Mouse (Mus musculus): ENCODE data around the gene Pcolce. TPM values are rescaled to one million over a fixed set of nuclear protein-coding genes. Genes with fewer than 3 reads are reported as not detected.
A peak's percentile ranks its signal among the peaks of the same experiment; 100 is the strongest.

Pcolce gene
- polyA plus RNA-seq, 1 experiment, result 0.22 TPM

- H3K4me1 ChIP-seq (ENCODE audit: control insufficient read depth), result peaks cover 11% of the 10 kb centered on the region
- peaks cover 14% of the 10 kb centered on the region for H3K9me3 ChIP-seq (ENCODE audit: control insufficient read depth, low read length)
- H3K4me3 ChIP-seq (replicated peaks), result no peak overlapping the region
- TF ChIP-seq TAL1 (IDR thresholded peaks at IDR 0.05; ENCODE audit: low read length), result no peak
- TF ChIP-seq GATA1 (IDR thresholded peaks at IDR 0.05; ENCODE audit: low read length), result no peak
- peaks cover 2% of the 10 kb centered on the region; the same call in 1 of the 2 replicates for H3K27me3 ChIP-seq (ENCODE audit: control insufficient read depth)
- H3K36me3 ChIP-seq (ENCODE audit: control insufficient read depth), result peaks cover 77% of the 10 kb centered on the region
These were observed 28.6 kb downstream of the Pcolce start for GRCm38 (mm10) chr5:137584976-137585375.

GRCm38 (mm10) chr5:137583670-137584169 lies 29.9 kb downstream of the Pcolce start:
- Histone ChIP-seq H3K4me3 (replicated peaks) (no peak overlapping the region), H3K36me3 (ENCODE audit: control insufficient read depth) (peaks cover 90% of the 10 kb centered on the region), H3K9me3 (ENCODE audit: control insufficient read depth, low read length) (peaks cover 14% of the 10 kb centered on the region), H3K27me3 (ENCODE audit: control insufficient read depth) (peaks cover 2% of the 10 kb centered on the region; the same call in 1 of the 2 replicates), H3K4me1 (ENCODE audit: control insufficient read depth) (peaks cover 23% of the 10 kb centered on the region)
- TF ChIP-seq TAL1 (IDR thresholded peaks at IDR 0.05; ENCODE audit: low read length) (no peak), GATA1 (IDR thresholded peaks at IDR 0.05; ENCODE audit: low read length) (no peak)

DNA sequence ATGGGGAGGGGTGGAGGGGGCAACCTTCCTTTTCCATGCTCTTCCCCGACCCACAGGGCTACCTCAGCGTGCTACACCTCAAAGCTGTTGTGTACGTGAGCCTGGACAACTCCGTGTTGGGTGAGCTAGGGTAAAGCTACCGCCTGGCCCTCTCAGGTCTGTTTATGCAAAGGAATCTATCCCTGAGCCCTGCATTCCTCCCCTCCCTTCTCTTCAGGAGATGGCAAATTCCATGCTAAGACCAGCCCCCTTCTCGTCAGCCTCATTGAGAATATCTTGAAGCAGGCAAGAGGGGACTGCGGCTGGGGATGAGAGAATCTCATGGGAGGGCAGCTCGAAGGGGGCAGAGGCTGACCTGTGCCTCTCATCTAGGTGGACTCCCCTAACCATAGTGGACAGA lies 30.9 kb downstream of the Pcolce start:
- Histone ChIP-seq H3K27me3 (ENCODE audit: control insufficient read depth) (peaks cover 2% of the 10 kb centered on the region; the same call in 1 of the 2 replicates), H3K4me1 (ENCODE audit: control insufficient read depth) (peaks cover 26% of the 10 kb centered on the region), H3K36me3 (ENCODE audit: control insufficient read depth) (peaks cover 96% of the 10 kb centered on the region), H3K4me3 (replicated peaks) (no peak overlapping the region), H3K9me3 (ENCODE audit: control insufficient read depth, low read length) (peaks cover 13% of the 10 kb centered on the region)
- TF ChIP-seq TAL1 (IDR thresholded peaks at IDR 0.05; ENCODE audit: low read length), result no peak
- TF ChIP-seq GATA1 (IDR thresholded peaks at IDR 0.05; ENCODE audit: low read length), result no peak

DNA sequence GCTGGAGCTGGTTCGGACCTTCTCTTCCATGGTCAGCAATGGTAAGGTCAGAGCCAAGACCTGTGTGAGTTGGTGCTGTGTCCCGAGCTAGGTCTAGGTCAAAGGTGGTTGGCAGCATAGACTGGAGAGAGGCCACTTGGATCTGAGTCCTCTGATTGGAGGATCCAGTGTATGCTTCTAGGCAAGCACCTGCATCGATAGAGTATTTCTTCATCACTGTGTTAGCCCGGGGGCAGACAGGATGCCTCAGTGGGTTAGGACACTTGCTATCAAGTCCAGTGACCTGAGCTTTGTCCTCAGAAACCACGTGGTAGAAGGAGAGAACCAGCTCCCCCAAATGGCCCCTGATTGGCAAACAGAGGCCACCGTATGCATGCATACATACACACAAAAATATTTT lies 33.3 kb downstream of the Pcolce start:
- peaks cover 26% of the 10 kb centered on the region for H3K4me1 ChIP-seq (ENCODE audit: control insufficient read depth)
- no peaks in the 10 kb centered on the region for H3K9me3 ChIP-seq (ENCODE audit: control insufficient read depth, low read length)
- H3K27me3 ChIP-seq (ENCODE audit: control insufficient read depth), result peaks cover 2% of the 10 kb centered on the region; the same call in 1 of the 2 replicates
- peaks cover 93% of the 10 kb centered on the region for H3K36me3 ChIP-seq (ENCODE audit: control insufficient read depth)
- H3K4me3 ChIP-seq (replicated peaks), result no peak overlapping the region
- TF ChIP-seq TAL1 (IDR thresholded peaks at IDR 0.05; ENCODE audit: low read length) (no peak), GATA1 (IDR thresholded peaks at IDR 0.05; ENCODE audit: low read length) (no peak)

GRCm38 (mm10) chr5:137574470-137574901 lies 39.1 kb downstream of the Pcolce start:
- H3K4me3 ChIP-seq (replicated peaks), result peak overlapping the region; percentile 15
- TF ChIP-seq GATA1 (IDR thresholded peaks at IDR 0.05; ENCODE audit: low read length), result no peak
- no peak for TF ChIP-seq TAL1 (IDR thresholded peaks at IDR 0.05; ENCODE audit: low read length)
- H3K27me3 ChIP-seq (ENCODE audit: control insufficient read depth), result no peaks in the 10 kb centered on the region; the same call in 1 of the 2 replicates
- peaks cover 79% of the 10 kb centered on the region for H3K36me3 ChIP-seq (ENCODE audit: control insufficient read depth)
- H3K4me1 ChIP-seq (ENCODE audit: control insufficient read depth), result peaks cover 63% of the 10 kb centered on the region
- no peaks in the 10 kb centered on the region for H3K9me3 ChIP-seq (ENCODE audit: control insufficient read depth, low read length)

DNA sequence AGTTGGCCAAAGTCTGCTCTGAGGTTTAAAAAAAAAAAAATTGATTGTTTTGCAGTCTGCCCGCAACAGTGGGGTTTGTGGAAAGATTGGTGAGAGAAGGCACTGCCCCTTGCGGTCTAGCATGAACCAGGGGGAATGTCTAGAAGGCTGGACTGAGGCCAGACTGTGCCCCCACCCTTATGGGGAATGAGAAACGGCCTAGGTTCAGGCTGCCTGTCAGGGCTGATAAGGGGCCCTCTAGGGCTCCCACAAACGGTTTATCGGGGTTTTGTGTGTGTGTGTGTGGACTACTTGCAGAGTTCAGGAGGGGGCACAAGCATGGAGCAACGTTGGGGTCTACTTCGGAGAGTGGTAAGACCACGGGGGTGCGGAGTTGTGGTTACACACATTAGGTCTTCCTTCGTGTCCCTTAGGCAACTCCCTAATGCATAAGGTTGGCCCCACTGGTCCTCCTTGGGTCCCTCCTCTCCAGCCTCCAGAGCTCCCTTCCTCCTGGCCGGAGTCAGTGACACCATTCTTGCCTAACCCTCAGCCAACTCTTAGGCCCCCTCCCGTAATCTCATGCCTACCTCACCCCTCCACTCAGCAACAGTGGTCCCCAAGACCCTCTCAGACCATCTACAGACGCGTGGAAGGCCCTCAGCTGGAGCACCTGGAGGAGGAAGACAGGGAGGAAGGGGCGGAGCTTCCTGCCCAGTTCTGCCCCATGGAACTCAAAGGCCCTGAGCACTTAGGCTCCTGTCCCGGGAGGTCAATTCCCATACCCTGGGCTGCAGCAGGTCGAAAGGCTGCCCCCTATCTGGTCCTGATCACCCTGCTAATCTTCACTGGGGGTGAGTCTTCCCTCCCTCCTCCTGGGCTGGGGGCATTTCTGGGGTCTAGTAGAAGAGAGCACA lies 42.6 kb downstream of the Pcolce start:
- Histone ChIP-seq H3K9me3 (ENCODE audit: control insufficient read depth, low read length) (no peaks in the 10 kb centered on the region; the same call in 1 of the 2 replicates), H3K36me3 (ENCODE audit: control insufficient read depth) (peaks cover 46% of the 10 kb centered on the region), H3K4me1 (ENCODE audit: control insufficient read depth) (peaks cover 74% of the 10 kb centered on the region), H3K4me3 (replicated peaks) (peak overlapping the region; percentile 91), H3K27me3 (ENCODE audit: control insufficient read depth) (no peaks in the 10 kb centered on the region; the same call in 1 of the 2 replicates)
- TF ChIP-seq GATA1 (IDR thresholded peaks at IDR 0.05; ENCODE audit: low read length), result peak; percentile 79
- TF ChIP-seq TAL1 (IDR thresholded peaks at IDR 0.05; ENCODE audit: low read length), result peak; percentile 44; the same call in 2 of the 3 replicates

GRCm38 (mm10) chr5:137570181-137570580 lies 43.4 kb downstream of the Pcolce start:
- Histone ChIP-seq H3K4me3 (replicated peaks) (peak overlapping the region; percentile 91), H3K36me3 (ENCODE audit: control insufficient read depth) (peaks cover 38% of the 10 kb centered on the region), H3K4me1 (ENCODE audit: control insufficient read depth) (peaks cover 74% of the 10 kb centered on the region), H3K9me3 (ENCODE audit: control insufficient read depth, low read length) (no peaks in the 10 kb centered on the region; the same call in 1 of the 2 replicates), H3K27me3 (ENCODE audit: control insufficient read depth) (no peaks in the 10 kb centered on the region; the same call in 1 of the 2 replicates)
- TF ChIP-seq GATA1 (IDR thresholded peaks at IDR 0.05; ENCODE audit: low read length), result no peak
- TF ChIP-seq TAL1 (IDR thresholded peaks at IDR 0.05; ENCODE audit: low read length), result no peak

GRCm38 (mm10) chr5:137569665-137570064 lies 43.9 kb downstream of the Pcolce start, which contains the start of gene Tfr2:
Tfr2 (plus strand) TSS chr5:137569840.
- H3K36me3 ChIP-seq (ENCODE audit: control insufficient read depth), result peaks cover 33% of the 10 kb centered on the region
- H3K4me3 ChIP-seq (replicated peaks), result peak within 1 kb of the TSS; percentile 91
- no peaks in the 10 kb centered on the region; the same call in 1 of the 2 replicates for H3K9me3 ChIP-seq (ENCODE audit: control insufficient read depth, low read length)
- TF ChIP-seq GATA1 (IDR thresholded peaks at IDR 0.05; ENCODE audit: low read length) (no peak), TAL1 (IDR thresholded peaks at IDR 0.05; ENCODE audit: low read length) (no peak)
- peaks cover 70% of the 10 kb centered on the region for H3K4me1 ChIP-seq (ENCODE audit: control insufficient read depth)
- H3K27me3 ChIP-seq (ENCODE audit: control insufficient read depth), result no peaks in the 10 kb centered on the region; the same call in 1 of the 2 replicates

- no peaks in the 10 kb centered on the region; the same call in 1 of the 2 replicates for H3K9me3 ChIP-seq (ENCODE audit: control insufficient read depth, low read length)
- H3K27me3 ChIP-seq (ENCODE audit: control insufficient read depth), result no peaks in the 10 kb centered on the region
- peak overlapping the region; percentile 91 for H3K4me3 ChIP-seq (replicated peaks)
- peaks cover 63% of the 10 kb centered on the region for H3K4me1 ChIP-seq (ENCODE audit: control insufficient read depth)
- TF ChIP-seq GATA1 (IDR thresholded peaks at IDR 0.05; ENCODE audit: low read length), result no peak
- TF ChIP-seq TAL1 (IDR thresholded peaks at IDR 0.05; ENCODE audit: low read length), result no peak
- peaks cover 27% of the 10 kb centered on the region for H3K36me3 ChIP-seq (ENCODE audit: control insufficient read depth)
These were observed 44.6 kb downstream of the Pcolce start for GRCm38 (mm10) chr5:137569031-137569430.

Measured in erythroblast, embryonic 14.5 days (primary cell).